10 mouse cellular contexts compared by ENCODE assay signal in the genomic region with DNA sequence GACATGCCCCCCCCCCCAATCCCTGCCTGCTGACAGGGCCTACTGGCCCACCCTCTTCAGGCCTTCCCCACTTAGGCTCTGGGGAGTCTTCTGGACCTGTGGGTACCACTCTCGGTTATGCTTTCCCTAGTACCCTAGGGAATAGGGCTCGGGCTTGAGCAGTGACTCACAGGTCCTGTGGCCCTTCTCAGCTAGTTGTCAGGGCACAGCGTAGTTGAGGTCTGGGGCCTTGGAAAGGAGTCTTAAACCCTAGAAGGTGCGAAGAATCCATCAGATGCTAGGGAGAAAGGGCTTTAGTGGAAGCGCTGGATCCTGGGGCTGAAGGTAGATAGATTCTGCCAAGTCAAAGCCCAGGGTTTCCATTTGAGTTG. TPM values are rescaled to one million over a fixed set of nuclear protein-coding genes. Genes with fewer than 3 reads are reported as not detected.
A peak's percentile ranks its signal among the peaks of the same experiment; 100 is the strongest.
DNase-seq lines count a peak whose midpoint lies in the region; ATAC-seq lines count a peak whose summit lies in the region.
"Had no signal": no experiment of that assay in that cellular context is flagged by ENCODE, and none has a peak within 500 bp of the region (broad histone marks: within the 10 kb centered on the region; RNA-seq: fewer than 3 reads in every experiment).

No protein-coding gene starts in this region.

- 25% methylated on average over 5 of the region's 5 CpGs for WGBS in kidney, embryonic 15.5 days
- 22% methylated on average over 5 of the region's 5 CpGs for WGBS in embryonic facial prominence, embryonic 13.5 days
- WGBS in hindbrain, embryonic 10.5 days: 33% methylated on average over 5 of the region's 5 CpGs
- 22% methylated on average over 5 of the region's 5 CpGs for WGBS in midbrain, embryonic 15.5 days

- DNase-seq in kidney, postnatal 14 days: no peak
- DNase-seq in hindbrain, embryonic 10.5 days (ENCODE audit: low spot score): no peak
- DNase-seq in thymus, adult 18-20 months: no peak
- DNase-seq in spleen, postnatal 36 days (ENCODE audit: low spot score in 2 of 2): no peak
- DNase-seq: thymus, postnatal 25 days had no signal

- H3K9me3 ChIP-seq in kidney, embryonic 15.5 days (replicated peaks): no peaks in the 10 kb centered on the region
- no peaks in the 10 kb centered on the region for H3K9me3 ChIP-seq in embryonic facial prominence, embryonic 13.5 days
- H3K9me3 ChIP-seq in hindbrain, embryonic 10.5 days: no peaks in the 10 kb centered on the region
- H3K9me3 ChIP-seq in midbrain, embryonic 15.5 days: no peaks in the 10 kb centered on the region

- no peak for ATAC-seq in kidney, embryonic 15.5 days (replicated peaks; ENCODE audit: low FRiP score)
- ATAC-seq in embryonic facial prominence, embryonic 13.5 days (ENCODE audit: insufficient number of reproducible peaks, insufficient read depth, low FRiP score, low TSS enrichment, low read depth): no peak
- peak; percentile 40; the same call in 1 of the 2 replicates for ATAC-seq in midbrain, embryonic 15.5 days (replicated peaks)
- no peak for ATAC-seq in inflammation-experienced regulatory T-cells, adult 6 months

- H3K27me3 ChIP-seq in kidney, embryonic 15.5 days: no peaks in the 10 kb centered on the region
- H3K27me3 ChIP-seq in embryonic facial prominence, embryonic 13.5 days: no peaks in the 10 kb centered on the region
- peaks cover 36% of the 10 kb centered on the region for H3K27me3 ChIP-seq in hindbrain, embryonic 10.5 days (ENCODE audit: insufficient read depth, poor library complexity, severe bottlenecking)
- H3K27me3 ChIP-seq in midbrain, embryonic 15.5 days (replicated peaks): no peaks in the 10 kb centered on the region

- peak overlapping the region; percentile 85 for H3K4me2 ChIP-seq in kidney, embryonic 15.5 days
- H3K4me2 ChIP-seq in embryonic facial prominence, embryonic 13.5 days: peak overlapping the region; percentile 79
- H3K4me2 ChIP-seq in midbrain, embryonic 15.5 days: peak overlapping the region; percentile 65

- peaks cover 77% of the 10 kb centered on the region for H3K4me1 ChIP-seq in kidney, embryonic 15.5 days
- H3K4me1 ChIP-seq in embryonic facial prominence, embryonic 13.5 days: peaks cover 87% of the 10 kb centered on the region
- H3K4me1 ChIP-seq in hindbrain, embryonic 10.5 days (replicated peaks): peaks cover 70% of the 10 kb centered on the region
- peaks cover 60% of the 10 kb centered on the region for H3K4me1 ChIP-seq in midbrain, embryonic 15.5 days

- H3K27ac ChIP-seq in kidney, embryonic 15.5 days: peak overlapping the region; percentile 94
- peak overlapping the region; percentile 99 for H3K27ac ChIP-seq in embryonic facial prominence, embryonic 13.5 days
- H3K27ac ChIP-seq in hindbrain, embryonic 10.5 days: peak overlapping the region; percentile 87
- peak overlapping the region; percentile 88 for H3K27ac ChIP-seq in midbrain, embryonic 15.5 days
- H3K27ac ChIP-seq: macrophage had no signal

- H3K9ac ChIP-seq in kidney, embryonic 15.5 days: no peak overlapping the region
- H3K9ac ChIP-seq in embryonic facial prominence, embryonic 13.5 days: peak overlapping the region; percentile 75
- peak overlapping the region; percentile 39 for H3K9ac ChIP-seq in midbrain, embryonic 15.5 days

- peaks cover 43% of the 10 kb centered on the region for H3K36me3 ChIP-seq in kidney, embryonic 15.5 days
- peaks cover 41% of the 10 kb centered on the region for H3K36me3 ChIP-seq in embryonic facial prominence, embryonic 13.5 days
- H3K36me3 ChIP-seq in hindbrain, embryonic 10.5 days: peaks cover 25% of the 10 kb centered on the region
- no peaks in the 10 kb centered on the region; the same call in 1 of the 2 replicates for H3K36me3 ChIP-seq in midbrain, embryonic 15.5 days (replicated peaks)

- H3K4me3 ChIP-seq in kidney, embryonic 15.5 days (replicated peaks): peak overlapping the region; percentile 47
- H3K4me3 ChIP-seq in embryonic facial prominence, embryonic 13.5 days: peak overlapping the region; percentile 48
- peak overlapping the region; percentile 61 for H3K4me3 ChIP-seq in hindbrain, embryonic 10.5 days
- peak overlapping the region; percentile 36 for H3K4me3 ChIP-seq in midbrain, embryonic 15.5 days

RNA-seq across cellular contexts. Expression of a gene that starts 17.5 kb away (rescaled TPM):
- polyA plus RNA-seq in kidney, embryonic 15.5 days (2015; fragmentation: Nextera tagmentation; extraction: Ambion mirVana): 11.3 and 11.7 TPM in 2 replicates
- 18.2 and 19.3 TPM in 2 replicates for polyA plus RNA-seq in embryonic facial prominence, embryonic 13.5 days (2015; fragmentation: Nextera tagmentation; extraction: Ambion mirVana)
- 4.6 and 7.3 TPM in 2 replicates for polyA plus RNA-seq in hindbrain, embryonic 10.5 days (2016; fragmentation: Nextera tagmentation; extraction: Ambion mirVana)
- polyA plus RNA-seq in midbrain, embryonic 15.5 days (2015; fragmentation: Nextera tagmentation; extraction: Ambion mirVana): 12.5 and 13.0 TPM in 2 replicates
- 10 to 100 TPM; 11.1 to 12.4 (median 12.2) TPM for polyA plus RNA-seq in inflammation-experienced regulatory T-cells, adult 6 months (2017; shearing (Covaris generic))

RNA-seq across cellular contexts. Expression of a gene that starts 45.4 kb away (rescaled TPM):
- polyA plus RNA-seq in kidney, embryonic 15.5 days (2015; fragmentation: Nextera tagmentation; extraction: Ambion mirVana): 0.60 and 2.5 TPM in 2 replicates
- 2.8 and 2.9 TPM in 2 replicates for polyA plus RNA-seq in embryonic facial prominence, embryonic 13.5 days (2015; fragmentation: Nextera tagmentation; extraction: Ambion mirVana)
- polyA plus RNA-seq in hindbrain, embryonic 10.5 days (2016; fragmentation: Nextera tagmentation; extraction: Ambion mirVana): 0.14 TPM in 1 of 2 replicates, not detected in the other
- not detected in 2 replicates for polyA plus RNA-seq in midbrain, embryonic 15.5 days (2015; fragmentation: Nextera tagmentation; extraction: Ambion mirVana)
- not detected for polyA plus RNA-seq in inflammation-experienced regulatory T-cells, adult 6 months (2017; shearing (Covaris generic))
- polyA plus RNA-seq: macrophage had no signal

RNA-seq across cellular contexts. Expression of a gene that starts 59.2 kb away (rescaled TPM):
- polyA plus RNA-seq in kidney, embryonic 15.5 days (2015; fragmentation: Nextera tagmentation; extraction: Ambion mirVana): not detected in 2 replicates
- not detected in 2 replicates for polyA plus RNA-seq in embryonic facial prominence, embryonic 13.5 days (2015; fragmentation: Nextera tagmentation; extraction: Ambion mirVana)
- polyA plus RNA-seq in hindbrain, embryonic 10.5 days (2016; fragmentation: Nextera tagmentation; extraction: Ambion mirVana): not detected in 2 replicates
- polyA plus RNA-seq in midbrain, embryonic 15.5 days (2015; fragmentation: Nextera tagmentation; extraction: Ambion mirVana): not detected in 2 replicates
- under 1 TPM in 2 of 3 experiments, not detected in 1; 0.17 to 0.72 TPM for polyA plus RNA-seq in inflammation-experienced regulatory T-cells, adult 6 months (2017; shearing (Covaris generic))
- polyA plus RNA-seq: macrophage had no signal
